Mouse (Mus musculus) embryonic facial prominence, embryonic 13.5 days (tissue): ENCODE measurements at regions not wholly inside any gene's neighbourhood (a gene's known extent, or its start where the extent isn't known, plus 50 kb on each side); places are given as distances from the start of the nearest gene placed in this dataset.

Source experiments
- ATAC-seq: fragments of 200-750 bp; cut with Nextera tagmentation; 2 replicates; pipeline ENCODE4 v1.8.0; 2017; ENCODE audit warnings: low read depth; ENCODE audit not compliant: insufficient number of reproducible peaks, insufficient read depth, low FRiP score, low TSS enrichment
- H3K27ac ChIP-seq: fragments of 300-500 bp; sonication (generic); 2 replicates; pipeline ENCODE4 v1.5.1; 2015; ENCODE audit warnings: moderate library complexity, mild to moderate bottlenecking, inconsistent platforms
- H3K27me3 ChIP-seq: fragments of 300-500 bp; sonication (generic); 2 replicates; pipeline ENCODE4 v1.6.1; 2015; ENCODE audit warnings: mild to moderate bottlenecking, inconsistent platforms
- H3K36me3 ChIP-seq: fragments of 300-500 bp; sonication (generic); 2 replicates; pipeline ENCODE4 v1.6.1; 2015; ENCODE audit warnings: mild to moderate bottlenecking, inconsistent platforms
- H3K4me1 ChIP-seq: fragments of 300-500 bp; sonication (generic); 2 replicates; pipeline ENCODE4 v1.6.1; 2015; ENCODE audit warnings: inconsistent platforms
- H3K4me2 ChIP-seq: fragments of 300-500 bp; sonication (generic); 2 replicates; pipeline ENCODE4 v1.6.1; 2015; ENCODE audit warnings: moderate library complexity, mild to moderate bottlenecking, inconsistent platforms
- H3K4me3 ChIP-seq: fragments of 300-500 bp; sonication (generic); 2 replicates; pipeline ENCODE4 v1.5.1; 2015; ENCODE audit warnings: mild to moderate bottlenecking, inconsistent platforms
- H3K9ac ChIP-seq: fragments of 300-500 bp; sonication (generic); 2 replicates; pipeline ENCODE4 v1.6.1; 2015; ENCODE audit warnings: mild to moderate bottlenecking, inconsistent platforms
- H3K9me3 ChIP-seq: fragments of 300-500 bp; sonication (generic); 2 replicates; pipeline ENCODE4 v1.6.1; 2016; ENCODE audit warnings: inconsistent platforms
- WGBS: fragments of 180-500 bp; shearing (Covaris S2); methylation state at CpG from one replicate; pipeline ENCODE4 v1.1.7; 2015; ENCODE audit warnings: mixed read lengths; 5-methylcytosine and 5-hydroxymethylcytosine counted together

- Histone ChIP-seq H3K4me2 (no peak overlapping the region), H3K9ac (no peak overlapping the region), H3K27ac (no peak overlapping the region), H3K4me1 (no peaks in the 10 kb centered on the region), H3K36me3 (no peaks in the 10 kb centered on the region), H3K9me3 (no peaks in the 10 kb centered on the region), H3K4me3 (no peak overlapping the region), H3K27me3 (no peaks in the 10 kb centered on the region)
- WGBS, result 51% methylated on average over 3 of the region's 3 CpGs
- no peak for ATAC-seq
Measured at GRCm38 (mm10) chr7:145067366-145067765, 127.6 kb upstream of the Ccnd1 start.

- no peak overlapping the region for H3K4me2 ChIP-seq
- H3K36me3 ChIP-seq, result no peaks in the 10 kb centered on the region
- 33% methylated on average over 7 of the region's 7 CpGs for WGBS
- ATAC-seq, result peak; percentile 82
- 0 out of 2 replicates have a peak, but pooled peaks cover 3% of the 10 kb centered on the region for H3K9me3 ChIP-seq
- H3K9ac ChIP-seq, result 0 out of 2 replicates have a peak overlapping the region, but pooled peaks have one; percentile 12
- H3K4me1 ChIP-seq, result peaks cover 14% of the 10 kb centered on the region
- no peak overlapping the region for H3K27ac ChIP-seq
- H3K27me3 ChIP-seq, result no peaks in the 10 kb centered on the region
- no peak overlapping the region for H3K4me3 ChIP-seq
Measured at GRCm38 (mm10) chr7:145056320-145056719, 116.6 kb upstream of the Ccnd1 start.

GRCm38 (mm10) chr7:145051616-145052015, 111.9 kb upstream of the Ccnd1 start:
- H3K4me2 ChIP-seq, result no peak overlapping the region
- no peak overlapping the region for H3K9ac ChIP-seq
- no peak overlapping the region for H3K27ac ChIP-seq
- peaks cover 21% of the 10 kb centered on the region for H3K4me1 ChIP-seq
- H3K4me3 ChIP-seq, result no peak overlapping the region
- ATAC-seq, result no peak
- no peaks in the 10 kb centered on the region for H3K27me3 ChIP-seq
- no peaks in the 10 kb centered on the region for H3K36me3 ChIP-seq
- 0 out of 2 replicates have a peak, but pooled peaks cover 3% of the 10 kb centered on the region for H3K9me3 ChIP-seq

GRCm38 (mm10) chr7:145050729-145051128, 111.0 kb upstream of the Ccnd1 start:
- 85% methylated on average over 3 of the region's 3 CpGs for WGBS
- Histone ChIP-seq H3K9me3 (0 out of 2 replicates have a peak, but pooled peaks cover 3% of the 10 kb centered on the region), H3K9ac (no peak overlapping the region), H3K4me3 (no peak overlapping the region), H3K27me3 (no peaks in the 10 kb centered on the region), H3K4me1 (peaks cover 12% of the 10 kb centered on the region), H3K27ac (no peak overlapping the region), H3K36me3 (no peaks in the 10 kb centered on the region), H3K4me2 (no peak overlapping the region)
- no peak for ATAC-seq

- no peak for ATAC-seq
- Histone ChIP-seq H3K4me2 (no peak overlapping the region), H3K4me1 (peaks cover 11% of the 10 kb centered on the region), H3K27me3 (no peaks in the 10 kb centered on the region), H3K36me3 (no peaks in the 10 kb centered on the region), H3K27ac (no peak overlapping the region), H3K4me3 (no peak overlapping the region), H3K9me3 (no peaks in the 10 kb centered on the region), H3K9ac (no peak overlapping the region)
- WGBS, result 73% methylated on average over 5 of the region's 5 CpGs
Measured at GRCm38 (mm10) chr7:145048481-145048877, 108.8 kb upstream of the Ccnd1 start.

GRCm38 (mm10) chr7:145047771-145048480, 108.2 kb upstream of the Ccnd1 start:
- Histone ChIP-seq H3K27me3 (no peaks in the 10 kb centered on the region), H3K9ac (no peak overlapping the region; the same call in 1 of the 2 replicates), H3K4me2 (no peak overlapping the region), H3K4me1 (peaks cover 11% of the 10 kb centered on the region), H3K36me3 (no peaks in the 10 kb centered on the region), H3K9me3 (no peaks in the 10 kb centered on the region), H3K4me3 (no peak overlapping the region), H3K27ac (peak overlapping the region; percentile 55)
- ATAC-seq, result no peak
- WGBS, result 46% methylated on average over 7 of the region's 7 CpGs

- Histone ChIP-seq H3K36me3 (no peaks in the 10 kb centered on the region), H3K4me2 (no peak overlapping the region), H3K4me3 (no peak overlapping the region), H3K27ac (no peak overlapping the region), H3K4me1 (peaks cover 11% of the 10 kb centered on the region), H3K9ac (no peak overlapping the region), H3K27me3 (no peaks in the 10 kb centered on the region), H3K9me3 (no peaks in the 10 kb centered on the region)
- ATAC-seq, result no peak
- WGBS, result 52% methylated on average over 1 of the region's 1 CpGs
Measured at GRCm38 (mm10) chr7:145045230-145045629, 105.5 kb upstream of the Ccnd1 start.

GRCm38 (mm10) chr7:145043455-145044149, 103.9 kb upstream of the Ccnd1 start:
- no peak for ATAC-seq
- H3K27me3 ChIP-seq, result no peaks in the 10 kb centered on the region
- H3K9ac ChIP-seq, result no peak overlapping the region
- H3K4me1 ChIP-seq, result peaks cover 11% of the 10 kb centered on the region
- H3K4me3 ChIP-seq, result no peak overlapping the region
- H3K27ac ChIP-seq, result no peak overlapping the region
- no peaks in the 10 kb centered on the region for H3K36me3 ChIP-seq
- no peak overlapping the region for H3K4me2 ChIP-seq
- 48% methylated on average over 7 of the region's 7 CpGs for WGBS
- H3K9me3 ChIP-seq, result no peaks in the 10 kb centered on the region

GRCm38 (mm10) chr7:145040871-145041270, 101.1 kb upstream of the Ccnd1 start:
- WGBS, result 76% methylated on average over 8 of the region's 8 CpGs
- H3K4me3 ChIP-seq, result no peak overlapping the region
- H3K4me2 ChIP-seq, result no peak overlapping the region
- no peaks in the 10 kb centered on the region for H3K4me1 ChIP-seq
- no peak for ATAC-seq
- H3K9me3 ChIP-seq, result no peaks in the 10 kb centered on the region
- H3K27ac ChIP-seq, result no peak overlapping the region
- H3K27me3 ChIP-seq, result no peaks in the 10 kb centered on the region
- H3K9ac ChIP-seq, result no peak overlapping the region
- H3K36me3 ChIP-seq, result no peaks in the 10 kb centered on the region

GRCm38 (mm10) chr7:145034385-145034784, 94.7 kb upstream of the Ccnd1 start:
- WGBS, result 56% methylated on average over 1 of the region's 1 CpGs
- no peak for ATAC-seq
- Histone ChIP-seq H3K9ac (no peak overlapping the region), H3K27me3 (no peaks in the 10 kb centered on the region), H3K9me3 (no peaks in the 10 kb centered on the region), H3K4me2 (no peak overlapping the region), H3K27ac (no peak overlapping the region), H3K4me1 (peaks cover 23% of the 10 kb centered on the region), H3K4me3 (no peak overlapping the region), H3K36me3 (no peaks in the 10 kb centered on the region)

GRCm38 (mm10) chr7:145031275-145031674, 91.5 kb upstream of the Ccnd1 start:
- H3K9me3 ChIP-seq, result no peaks in the 10 kb centered on the region
- H3K9ac ChIP-seq, result peak overlapping the region; percentile 51
- peak overlapping the region; percentile 36 for H3K4me3 ChIP-seq
- WGBS, result 9% methylated on average over 7 of the region's 7 CpGs
- H3K36me3 ChIP-seq, result no peaks in the 10 kb centered on the region
- peak overlapping the region; percentile 73 for H3K4me2 ChIP-seq
- ATAC-seq, result no peak
- H3K27me3 ChIP-seq, result no peaks in the 10 kb centered on the region
- H3K27ac ChIP-seq, result peak overlapping the region; percentile 73
- peaks cover 23% of the 10 kb centered on the region for H3K4me1 ChIP-seq

GRCm38 (mm10) chr7:145030635-145031141, 91.0 kb upstream of the Ccnd1 start:
- peak overlapping the region; percentile 54; the same call in 1 of the 2 replicates for H3K9ac ChIP-seq

More at GRCm38 (mm10) chr7:145030635-145031141, 91.0 kb upstream of the Ccnd1 start:
- peaks cover 24% of the 10 kb centered on the region for H3K4me1 ChIP-seq
- no peaks in the 10 kb centered on the region for H3K9me3 ChIP-seq
- peak overlapping the region; percentile 36 for H3K4me3 ChIP-seq
- H3K27ac ChIP-seq, result peak overlapping the region; percentile 78
- no peaks in the 10 kb centered on the region for H3K27me3 ChIP-seq
- H3K4me2 ChIP-seq, result peak overlapping the region; percentile 73
- peak; percentile 86 for ATAC-seq
- WGBS, result under 1% methylated on average over 22 of the region's 22 CpGs
- H3K36me3 ChIP-seq, result no peaks in the 10 kb centered on the region
